Mouse (Mus musculus) erythroblast, embryonic 14.5 days (primary cell): ENCODE results near the gene Cxcl14.

Source experiments
- GATA1 ChIP-seq: IDR thresholded peaks from 2 replicates; pipeline ENCODE4 v1.6.1; 2012; ENCODE audit warnings: low read length, inconsistent platforms, mixed read lengths
- TAL1 ChIP-seq: IDR thresholded peaks from 3 replicates; pipeline ENCODE4 v1.6.1; 2012; ENCODE audit warnings: low read length, inconsistent platforms, mixed read lengths

DNA sequence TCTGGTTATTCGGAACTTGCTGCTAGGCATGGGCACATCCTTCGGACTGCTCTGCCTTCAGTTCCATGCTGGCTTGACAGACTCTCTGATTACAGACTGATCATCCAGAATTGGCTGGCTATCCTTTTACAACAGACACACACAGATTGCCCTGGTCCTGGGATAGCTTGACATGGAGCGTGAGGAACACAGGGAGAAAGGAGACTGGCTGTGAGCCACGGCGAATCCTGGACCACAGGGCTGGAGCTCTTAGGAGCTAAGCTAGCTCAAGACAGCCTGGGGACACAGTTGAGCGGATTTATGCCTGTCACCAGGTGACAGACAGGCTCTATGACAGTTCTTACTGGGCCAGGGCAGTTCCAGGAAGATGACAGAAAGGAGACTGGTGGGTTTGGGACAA lies 36.0 kb upstream of the Cxcl14 start:
- TF ChIP-seq GATA1: no peak
- TF ChIP-seq TAL1: no peak
